Mouse (Mus musculus): ENCODE data around the gene Tmem151b.

Gene Tmem151b

GRCm38 (mm10) chr17:45582715-45583355 is 33.4 kb upstream of the Tmem151b start:
- peak; percentile 62 for DNase-seq

GRCm38 (mm10) chr17:45582188-45582587 is 32.7 kb upstream of the Tmem151b start:
- no peak for DNase-seq

GRCm38 (mm10) chr17:45581567-45581983 is 32.1 kb upstream of the Tmem151b start:
- peak; percentile 89 for DNase-seq

GRCm38 (mm10) chr17:45580958-45581477 is 31.5 kb upstream of the Tmem151b start:
- DNase-seq = peak; percentile 77

GRCm38 (mm10) chr17:45579554-45579953 is 30.1 kb upstream of the Tmem151b start:
- DNase-seq = no peak

- DNase-seq = no peak
Observed at GRCm38 (mm10) chr17:45578843-45579242, 29.4 kb upstream of the Tmem151b start.

GRCm38 (mm10) chr17:45578242-45578641 is 28.8 kb upstream of the Tmem151b start:
- DNase-seq = no peak

GRCm38 (mm10) chr17:45575123-45575897 is 25.8 kb upstream of the Tmem151b start:
- no peak for DNase-seq

- DNase-seq = peak; percentile 76
Observed at GRCm38 (mm10) chr17:45574129-45574761, 24.8 kb upstream of the Tmem151b start.

GRCm38 (mm10) chr17:45573780-45574123 is 24.3 kb upstream of the Tmem151b start:
- DNase-seq = peak; percentile 99

GRCm38 (mm10) chr17:45573087-45573779 is 23.8 kb upstream of the Tmem151b start, which contains the start of gene Hsp90ab1:
Hsp90ab1 (minus strand) TSS chr17:45573271.
- peak; percentile 99 for DNase-seq

GRCm38 (mm10) chr17:45572103-45573086 is 22.9 kb upstream of the Tmem151b start:
- DNase-seq = peak; percentile 90

GRCm38 (mm10) chr17:45569999-45570398 is 20.5 kb upstream of the Tmem151b start:
- DNase-seq = no peak

GRCm38 (mm10) chr17:45568990-45569389 is 19.5 kb upstream of the Tmem151b start:
- DNase-seq = no peak

GRCm38 (mm10) chr17:45567162-45567601 is 17.7 kb upstream of the Tmem151b start:
- DNase-seq = no peak

- DNase-seq = no peak
Observed at GRCm38 (mm10) chr17:45566360-45567161, 17.1 kb upstream of the Tmem151b start.

GRCm38 (mm10) chr17:45566031-45566359 is 16.5 kb upstream of the Tmem151b start:
- DNase-seq = no peak

- DNase-seq = no peak
Observed at GRCm38 (mm10) chr17:45565103-45565502, 15.6 kb upstream of the Tmem151b start.

GRCm38 (mm10) chr17:45564531-45565084 is 15.1 kb upstream of the Tmem151b start:
- DNase-seq = no peak
